Mouse (Mus musculus) forebrain, embryonic 10.5 days (tissue): ENCODE measurements around the gene Nrtn. TPM values are rescaled to one million over a fixed set of nuclear protein-coding genes. Genes with fewer than 3 reads are reported as not detected.
A peak's percentile ranks its signal among the peaks of the same experiment; 100 is the strongest.

ENCODE experiments used
- DNase-seq: peaks from one replicate; pipeline ENCODE4 v3.0.0-alpha.2; 2017; ENCODE audit warnings: low spot score; ENCODE audit errors: extremely low spot score
- H3K27ac ChIP-seq: fragments of 300-500 bp; sonication (generic); 2 replicates; pipeline ENCODE4 v1.5.1; 2016; ENCODE audit warnings: mild to moderate bottlenecking
- H3K27me3 ChIP-seq: fragments of 300-500 bp; sonication (generic); 2 replicates; pipeline ENCODE4 v1.6.1; 2016; ENCODE audit warnings: mild to moderate bottlenecking; ENCODE audit not compliant: poor library complexity, severe bottlenecking
- H3K36me3 ChIP-seq: fragments of 300-500 bp; sonication (generic); replicated peaks from 2 replicates; pipeline ENCODE4 v1.6.1; 2016; ENCODE audit warnings: mild to moderate bottlenecking, moderate library complexity
- H3K4me1 ChIP-seq: fragments of 300-500 bp; sonication (generic); 2 replicates; pipeline ENCODE4 v1.6.1; 2016
- H3K4me3 ChIP-seq: fragments of 300-500 bp; sonication (generic); 2 replicates; pipeline ENCODE4 v1.5.1; 2016; ENCODE audit warnings: mild to moderate bottlenecking, moderate library complexity
- H3K9me3 ChIP-seq: fragments of 300-500 bp; sonication (generic); 2 replicates; pipeline ENCODE4 v1.6.1; 2016; ENCODE audit warnings: mild to moderate bottlenecking, moderate library complexity
- WGBS: fragments of 180-500 bp; shearing (Covaris S2); methylation state at CpG from one replicate; pipeline ENCODE4 v1.1.7; 2016; 5-methylcytosine and 5-hydroxymethylcytosine counted together
- polyA plus RNA-seq: library from polyadenylated mRNA; unstranded; fragments of >200 nt; fragmentation: Nextera tagmentation; extraction: Ambion mirVana; gene quantifications from 2 replicates; pipeline ENCODE4 v1.2.1, GENCODE M21; 2016

Gene Nrtn
- polyA plus RNA-seq, 1 experiment from 2014 or later = 3.5 TPM

GRCm38 (mm10) chr17:56728117-56728516, 29.2 kb downstream of the Nrtn start:
- Histone ChIP-seq H3K4me3 (no peak overlapping the region), H3K4me1 (peaks cover 48% of the 10 kb centered on the region), H3K27me3 (no peaks in the 10 kb centered on the region), H3K27ac (peak overlapping the region; percentile 52; the same call in 1 of the 2 replicates), H3K9me3 (no peaks in the 10 kb centered on the region), H3K36me3 (peaks cover 19% of the 10 kb centered on the region)
- 47% methylated on average over 12 of the region's 12 CpGs for WGBS
- no peak for DNase-seq

- peak overlapping the region; percentile 11; the same call in 1 of the 2 replicates for H3K4me3 ChIP-seq
- no peaks in the 10 kb centered on the region for H3K27me3 ChIP-seq
- DNase-seq = no peak
- peaks cover 48% of the 10 kb centered on the region for H3K4me1 ChIP-seq
- peaks cover 23% of the 10 kb centered on the region for H3K36me3 ChIP-seq
- WGBS = 13% methylated on average over 12 of the region's 12 CpGs
- H3K27ac ChIP-seq = no peak overlapping the region
- H3K9me3 ChIP-seq = no peaks in the 10 kb centered on the region
Measured at GRCm38 (mm10) chr17:56727659-56728058, 29.7 kb downstream of the Nrtn start.

GRCm38 (mm10) chr17:56727029-56727649, 30.2 kb downstream of the Nrtn start:
- Histone ChIP-seq H3K27ac (peak overlapping the region; percentile 5; the same call in 1 of the 2 replicates), H3K4me3 (peak overlapping the region; percentile 11), H3K36me3 (peaks cover 29% of the 10 kb centered on the region), H3K9me3 (no peaks in the 10 kb centered on the region), H3K4me1 (peaks cover 48% of the 10 kb centered on the region), H3K27me3 (no peaks in the 10 kb centered on the region)
- WGBS = 13% methylated on average over 7 of the region's 7 CpGs
- no peak for DNase-seq

- no peaks in the 10 kb centered on the region for H3K27me3 ChIP-seq
- no peak for DNase-seq
- no peak overlapping the region for H3K4me3 ChIP-seq
- WGBS = 88% methylated on average over 11 of the region's 11 CpGs
- H3K36me3 ChIP-seq = peaks cover 44% of the 10 kb centered on the region
- no peak overlapping the region for H3K27ac ChIP-seq
- no peaks in the 10 kb centered on the region for H3K9me3 ChIP-seq
- H3K4me1 ChIP-seq = peaks cover 40% of the 10 kb centered on the region
Measured at GRCm38 (mm10) chr17:56723419-56724161, 33.7 kb downstream of the Nrtn start.

- Histone ChIP-seq H3K27me3 (no peaks in the 10 kb centered on the region), H3K4me1 (peaks cover 34% of the 10 kb centered on the region), H3K27ac (no peak overlapping the region), H3K4me3 (no peak overlapping the region), H3K9me3 (no peaks in the 10 kb centered on the region), H3K36me3 (peaks cover 44% of the 10 kb centered on the region)
- no peak for DNase-seq
- 93% methylated on average over 5 of the region's 5 CpGs for WGBS
Measured at GRCm38 (mm10) chr17:56722441-56722840, 34.9 kb downstream of the Nrtn start.

- H3K27ac ChIP-seq = peak within 1 kb of the TSS; percentile 93
- H3K4me3 ChIP-seq = peak within 1 kb of the TSS; percentile 81
- peaks cover 42% of the 10 kb centered on the region for H3K4me1 ChIP-seq
- peak; percentile 99 for DNase-seq
- no peaks in the 10 kb centered on the region for H3K27me3 ChIP-seq
- no peaks in the 10 kb centered on the region for H3K9me3 ChIP-seq
- under 1% methylated on average over 59 of the region's 59 CpGs for WGBS
- peaks cover 30% of the 10 kb centered on the region for H3K36me3 ChIP-seq
Measured at GRCm38 (mm10) chr17:56717363-56718058, 39.8 kb downstream of the Nrtn start, which contains the start of the genes Ndufa11 and Vmac. Ndufa11 (plus strand) TSS chr17:56717767. Vmac (minus strand) TSS chr17:56718022.

GRCm38 (mm10) chr17:56716655-56717362, 40.5 kb downstream of the Nrtn start:
- DNase-seq = peak; percentile 98
- peaks cover 42% of the 10 kb centered on the region for H3K4me1 ChIP-seq
- H3K27me3 ChIP-seq = no peaks in the 10 kb centered on the region
- peak overlapping the region; percentile 93 for H3K27ac ChIP-seq
- no peaks in the 10 kb centered on the region for H3K9me3 ChIP-seq
- peaks cover 30% of the 10 kb centered on the region for H3K36me3 ChIP-seq
- WGBS = under 1% methylated on average over 55 of the region's 55 CpGs
- peak overlapping the region; percentile 81 for H3K4me3 ChIP-seq

- peak overlapping the region; percentile 93 for H3K27ac ChIP-seq
Measured at GRCm38 (mm10) chr17:56715914-56716654, 41.2 kb downstream of the Nrtn start.

GRCm38 (mm10) chr17:56715360-56715759, 42.0 kb downstream of the Nrtn start:
- H3K36me3 ChIP-seq = peaks cover 32% of the 10 kb centered on the region
- H3K27me3 ChIP-seq = no peaks in the 10 kb centered on the region
- 61% methylated on average over 11 of the region's 11 CpGs for WGBS
- DNase-seq = no peak
- H3K9me3 ChIP-seq = no peaks in the 10 kb centered on the region
- H3K27ac ChIP-seq = no peak overlapping the region
- no peak overlapping the region for H3K4me3 ChIP-seq
- H3K4me1 ChIP-seq = peaks cover 45% of the 10 kb centered on the region

More at GRCm38 (mm10) chr17:56715914-56716654, 41.2 kb downstream of the Nrtn start:
- peaks cover 30% of the 10 kb centered on the region for H3K36me3 ChIP-seq
- H3K4me3 ChIP-seq = peak overlapping the region; percentile 81
- H3K27me3 ChIP-seq = no peaks in the 10 kb centered on the region
- peaks cover 45% of the 10 kb centered on the region for H3K4me1 ChIP-seq
- no peak for DNase-seq
- 26% methylated on average over 22 of the region's 22 CpGs for WGBS
- no peaks in the 10 kb centered on the region for H3K9me3 ChIP-seq

- 0 out of 2 replicates have a peak, but pooled peaks cover 3% of the 10 kb centered on the region for H3K4me1 ChIP-seq
- 90% methylated on average over 3 of the region's 3 CpGs for WGBS
- no peak for DNase-seq
- no peak overlapping the region for H3K4me3 ChIP-seq
- no peaks in the 10 kb centered on the region for H3K27me3 ChIP-seq
- H3K36me3 ChIP-seq = peaks cover 88% of the 10 kb centered on the region
- H3K27ac ChIP-seq = no peak overlapping the region
- no peaks in the 10 kb centered on the region for H3K9me3 ChIP-seq
Measured at GRCm38 (mm10) chr17:56709708-56710107, 47.6 kb downstream of the Nrtn start.

- Histone ChIP-seq H3K9me3 (no peaks in the 10 kb centered on the region), H3K27me3 (no peaks in the 10 kb centered on the region), H3K36me3 (peaks cover 99% of the 10 kb centered on the region), H3K27ac (no peak overlapping the region), H3K4me1 (0 out of 2 replicates have a peak, but pooled peaks cover 3% of the 10 kb centered on the region), H3K4me3 (no peak overlapping the region)
- WGBS = 89% methylated on average over 4 of the region's 4 CpGs
- DNase-seq = no peak
Measured at GRCm38 (mm10) chr17:56708692-56709091, 48.6 kb downstream of the Nrtn start.
